Mouse (Mus musculus) brain, embryonic 14.5 days (tissue): Measurements from ENCODE around the gene Zfp385a.

Experiments
- CTCF ChIP-seq: fragments of 200-500 bp; IDR thresholded peaks from 2 replicates; pipeline ENCODE4 v1.5.1; 2012; ENCODE audit warnings: inconsistent platforms, mild to moderate bottlenecking, moderate library complexity, borderline replicate concordance; ENCODE audit not compliant: insufficient read depth, insufficient read length; ENCODE audit errors: extremely low read depth
- POLR2A ChIP-seq: fragments of 200-500 bp; IDR thresholded peaks from 2 replicates; pipeline ENCODE4 v1.6.1; 2012; ENCODE audit warnings: mild to moderate bottlenecking, inconsistent platforms, borderline replicate concordance; ENCODE audit not compliant: poor library complexity, insufficient read depth, insufficient read length, severe bottlenecking; ENCODE audit errors: extremely low read depth

- TF ChIP-seq CTCF (peak; percentile 93), POLR2A (peak; percentile 92)
These were observed 16.2 kb downstream of the Zfp385a start for GRCm38 (mm10) chr15:103323455-103324247.
